Mouse (Mus musculus) midbrain, embryonic 10.5 days (tissue): ENCODE results near the gene Ndufs1. TPM values are rescaled to one million over a fixed set of nuclear protein-coding genes. Genes with fewer than 3 reads are reported as not detected.
A peak's percentile ranks its signal among the peaks of the same experiment; 100 is the strongest.

Source experiments
- DNase-seq: peaks from one replicate; pipeline ENCODE4 v3.0.0-alpha.2; 2017; ENCODE audit warnings: low spot score
- H3K27ac ChIP-seq: fragments of 300-500 bp; sonication (generic); replicated peaks from 2 replicates; pipeline ENCODE4 v1.5.1; 2016; ENCODE audit warnings: mild to moderate bottlenecking
- H3K27me3 ChIP-seq: fragments of 300-500 bp; sonication (generic); 2 replicates; pipeline ENCODE4 v1.6.1; 2016; ENCODE audit warnings: low read depth, mild to moderate bottlenecking; ENCODE audit not compliant: poor library complexity, severe bottlenecking
- H3K36me3 ChIP-seq: fragments of 300-500 bp; sonication (generic); 2 replicates; pipeline ENCODE4 v1.6.1; 2016; ENCODE audit warnings: mild to moderate bottlenecking, moderate library complexity
- H3K4me1 ChIP-seq: fragments of 300-500 bp; sonication (generic); 2 replicates; pipeline ENCODE4 v1.6.1; 2016
- H3K4me3 ChIP-seq: fragments of 300-500 bp; sonication (generic); 2 replicates; pipeline ENCODE4 v1.5.1; 2016; ENCODE audit warnings: mild to moderate bottlenecking, moderate library complexity
- H3K9me3 ChIP-seq: fragments of 300-500 bp; sonication (generic); replicated peaks from 2 replicates; pipeline ENCODE4 v1.6.1; 2016; ENCODE audit warnings: mild to moderate bottlenecking
- WGBS: fragments of 180-500 bp; shearing (Covaris S2); methylation state at CpG from one replicate; pipeline ENCODE4 v1.1.7; 2016; 5-methylcytosine and 5-hydroxymethylcytosine counted together
- polyA plus RNA-seq: library from polyadenylated mRNA; unstranded; fragments of >200 nt; fragmentation: Nextera tagmentation; extraction: Ambion mirVana; gene quantifications from 2 replicates; pipeline ENCODE4 v1.2.1, GENCODE M21; 2016

Gene Ndufs1
- polyA plus RNA-seq, 1 experiment from 2014 or later = 142 TPM

GRCm38 (mm10) chr1:63129273-63129672 is 47.4 kb downstream of the Ndufs1 start:
- H3K4me1 ChIP-seq = peaks cover 13% of the 10 kb centered on the region
- H3K36me3 ChIP-seq = peaks cover 28% of the 10 kb centered on the region
- H3K4me3 ChIP-seq = peak overlapping the region; percentile 41; the same call in 1 of the 2 replicates
- WGBS = 36% methylated on average over 3 of the region's 3 CpGs
- H3K27me3 ChIP-seq = no peaks in the 10 kb centered on the region
- no peaks in the 10 kb centered on the region; the same call in 1 of the 2 replicates for H3K9me3 ChIP-seq
- no peak for DNase-seq
- H3K27ac ChIP-seq = 0 out of 2 replicates have a peak overlapping the region, but pooled peaks have one; percentile 46

GRCm38 (mm10) chr1:63126206-63126605 is 50.4 kb downstream of the Ndufs1 start:
- H3K36me3 ChIP-seq = peaks cover 54% of the 10 kb centered on the region
- H3K4me1 ChIP-seq = peaks cover 13% of the 10 kb centered on the region
- no peak for DNase-seq
- no peaks in the 10 kb centered on the region for H3K27me3 ChIP-seq
- 94% methylated on average over 3 of the region's 3 CpGs for WGBS
- H3K27ac ChIP-seq = no peak overlapping the region
- no peak overlapping the region for H3K4me3 ChIP-seq
- H3K9me3 ChIP-seq = no peaks in the 10 kb centered on the region; the same call in 1 of the 2 replicates

GRCm38 (mm10) chr1:63123823-63124450 is 52.7 kb downstream of the Ndufs1 start:
- H3K36me3 ChIP-seq = peaks cover 77% of the 10 kb centered on the region
- 89% methylated on average over 6 of the region's 6 CpGs for WGBS
- H3K27ac ChIP-seq = no peak overlapping the region
- H3K9me3 ChIP-seq = no peaks in the 10 kb centered on the region; the same call in 1 of the 2 replicates
- no peaks in the 10 kb centered on the region for H3K27me3 ChIP-seq
- H3K4me3 ChIP-seq = no peak overlapping the region
- no peak for DNase-seq
- no peaks in the 10 kb centered on the region for H3K4me1 ChIP-seq

- H3K36me3 ChIP-seq = peaks cover 83% of the 10 kb centered on the region
- H3K9me3 ChIP-seq = no peaks in the 10 kb centered on the region
- no peak overlapping the region for H3K4me3 ChIP-seq
- no peaks in the 10 kb centered on the region for H3K27me3 ChIP-seq
- H3K27ac ChIP-seq = no peak overlapping the region
- DNase-seq = no peak
- WGBS = 95% methylated on average over 6 of the region's 6 CpGs
- peaks cover 3% of the 10 kb centered on the region; the same call in 1 of the 2 replicates for H3K4me1 ChIP-seq
These were observed 54.6 kb downstream of the Ndufs1 start for GRCm38 (mm10) chr1:63122005-63122404.

- DNase-seq = no peak
- 93% methylated on average over 2 of the region's 2 CpGs for WGBS
- Histone ChIP-seq H3K27me3 (no peaks in the 10 kb centered on the region), H3K4me3 (no peak overlapping the region), H3K36me3 (peaks cover 77% of the 10 kb centered on the region), H3K4me1 (peaks cover 17% of the 10 kb centered on the region), H3K9me3 (no peaks in the 10 kb centered on the region), H3K27ac (no peak overlapping the region)
These were observed 56.3 kb downstream of the Ndufs1 start for GRCm38 (mm10) chr1:63120382-63120781.

- peaks cover 73% of the 10 kb centered on the region for H3K36me3 ChIP-seq
- H3K27ac ChIP-seq = no peak overlapping the region
- no peaks in the 10 kb centered on the region for H3K9me3 ChIP-seq
- 92% methylated on average over 4 of the region's 4 CpGs for WGBS
- no peaks in the 10 kb centered on the region for H3K27me3 ChIP-seq
- no peak for DNase-seq
- H3K4me1 ChIP-seq = peaks cover 22% of the 10 kb centered on the region
- H3K4me3 ChIP-seq = no peak overlapping the region
These were observed 57.0 kb downstream of the Ndufs1 start for GRCm38 (mm10) chr1:63119675-63120074.

GRCm38 (mm10) chr1:63115540-63115939 is 61.1 kb downstream of the Ndufs1 start:
- H3K4me3 ChIP-seq = peak overlapping the region; percentile 94
- peak overlapping the region; percentile 100 for H3K27ac ChIP-seq

GRCm38 (mm10) chr1:63115096-63115495 is 61.5 kb downstream of the Ndufs1 start:
- no peak for DNase-seq
- peaks cover 30% of the 10 kb centered on the region for H3K36me3 ChIP-seq
- no peaks in the 10 kb centered on the region for H3K27me3 ChIP-seq
- H3K27ac ChIP-seq = peak overlapping the region; percentile 100
- no peaks in the 10 kb centered on the region for H3K9me3 ChIP-seq
- peak overlapping the region; percentile 94 for H3K4me3 ChIP-seq
- WGBS = 41% methylated on average over 4 of the region's 4 CpGs
- peaks cover 46% of the 10 kb centered on the region for H3K4me1 ChIP-seq

More at GRCm38 (mm10) chr1:63115540-63115939, 61.1 kb downstream of the Ndufs1 start:
- Histone ChIP-seq H3K27me3 (no peaks in the 10 kb centered on the region), H3K36me3 (peaks cover 34% of the 10 kb centered on the region), H3K9me3 (no peaks in the 10 kb centered on the region), H3K4me1 (peaks cover 42% of the 10 kb centered on the region)
- WGBS = 77% methylated on average over 3 of the region's 3 CpGs
- DNase-seq = no peak

- Histone ChIP-seq H3K9me3 (no peaks in the 10 kb centered on the region), H3K36me3 (peaks cover 21% of the 10 kb centered on the region), H3K4me1 (peaks cover 50% of the 10 kb centered on the region), H3K27ac (peak within 1 kb of the TSS; percentile 100), H3K4me3 (peak within 1 kb of the TSS; percentile 94), H3K27me3 (no peaks in the 10 kb centered on the region)
- DNase-seq = peak; percentile 84
- 2% methylated on average over 42 of the region's 42 CpGs for WGBS
These were observed 62.4 kb downstream of the Ndufs1 start, which contains the start of gene Ino80d for GRCm38 (mm10) chr1:63114136-63114781. TSS of gene Ino80d (minus strand) at chr1:63114667.

- DNase-seq = peak; percentile 61
- WGBS = under 1% methylated on average over 87 of the region's 92 CpGs
- Histone ChIP-seq H3K4me1 (peaks cover 50% of the 10 kb centered on the region), H3K36me3 (peaks cover 17% of the 10 kb centered on the region), H3K27ac (peak overlapping the region; percentile 100), H3K27me3 (no peaks in the 10 kb centered on the region), H3K4me3 (peak overlapping the region; percentile 94), H3K9me3 (no peaks in the 10 kb centered on the region)
These were observed 63.1 kb downstream of the Ndufs1 start for GRCm38 (mm10) chr1:63113274-63114135.

GRCm38 (mm10) chr1:63112865-63113261 is 63.8 kb downstream of the Ndufs1 start:
- 4% methylated on average over 11 of the region's 11 CpGs for WGBS
- peaks cover 47% of the 10 kb centered on the region for H3K4me1 ChIP-seq
- H3K27me3 ChIP-seq = no peaks in the 10 kb centered on the region
- no peaks in the 10 kb centered on the region for H3K9me3 ChIP-seq
- H3K4me3 ChIP-seq = peak overlapping the region; percentile 94
- H3K36me3 ChIP-seq = peaks cover 13% of the 10 kb centered on the region
- DNase-seq = peak; percentile 52
- peak overlapping the region; percentile 100 for H3K27ac ChIP-seq

- 43% methylated on average over 8 of the region's 8 CpGs for WGBS
- Histone ChIP-seq H3K27me3 (no peaks in the 10 kb centered on the region), H3K4me3 (peak overlapping the region; percentile 94), H3K9me3 (no peaks in the 10 kb centered on the region), H3K36me3 (peaks cover 17% of the 10 kb centered on the region), H3K4me1 (peaks cover 47% of the 10 kb centered on the region), H3K27ac (peak overlapping the region; percentile 100)
- no peak for DNase-seq
These were observed 64.3 kb downstream of the Ndufs1 start for GRCm38 (mm10) chr1:63112151-63112864.
